Mouse (Mus musculus): ENCODE data around the gene Iqck.

The Iqck gene

DNA sequence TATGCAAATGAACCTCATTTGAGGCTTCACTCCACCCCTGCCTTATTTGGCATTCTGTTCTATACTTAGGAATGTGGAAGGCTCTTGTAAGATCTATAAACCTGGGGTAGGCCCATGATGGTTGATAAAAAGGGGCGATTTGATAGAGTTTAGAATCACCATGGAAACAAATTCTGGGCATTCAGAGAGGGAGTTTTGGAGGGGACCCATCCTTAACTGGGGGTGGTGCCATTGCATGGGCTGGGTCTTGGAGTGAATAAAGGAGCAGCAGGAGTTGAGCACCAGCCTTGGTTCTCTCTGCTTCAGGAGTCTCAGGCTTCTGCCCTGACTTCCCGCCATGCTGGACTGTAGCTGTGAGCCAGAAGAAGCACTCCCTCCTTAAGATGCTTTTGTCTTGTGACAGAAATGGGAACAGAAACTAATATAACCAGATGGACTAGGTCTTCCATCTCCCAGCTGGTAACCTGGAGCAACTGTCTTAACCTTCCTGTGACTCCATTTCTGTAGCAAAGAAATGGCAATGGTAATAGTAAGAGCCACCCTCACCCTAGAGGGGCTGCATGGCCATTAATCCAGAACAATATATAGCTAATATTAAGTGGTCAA, 93.2 kb downstream of the Iqck start:
- no peak for DNase-seq (ENCODE audit: low read depth, low spot score)

DNA sequence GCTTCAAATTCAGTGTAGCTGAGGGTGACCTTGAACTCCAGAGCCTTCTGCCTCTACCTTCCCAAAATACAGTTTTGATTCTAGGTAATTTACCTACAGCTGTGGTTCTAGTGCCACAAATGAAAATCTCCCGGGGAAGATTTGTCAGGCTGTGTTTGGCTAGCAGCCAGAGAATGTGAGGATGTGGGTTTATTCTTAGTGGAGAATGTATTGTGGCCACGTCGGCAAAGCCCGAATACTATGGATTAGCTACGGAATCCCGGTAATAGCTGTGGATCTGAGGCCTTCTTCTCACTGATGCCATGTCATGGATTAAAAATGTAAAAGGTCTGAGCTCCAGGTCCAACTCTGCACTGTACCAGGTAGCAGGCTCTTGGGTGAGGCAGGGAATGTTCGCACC, 94.2 kb downstream of the Iqck start:
- no peak for DNase-seq (ENCODE audit: low read depth, low spot score)

DNA sequence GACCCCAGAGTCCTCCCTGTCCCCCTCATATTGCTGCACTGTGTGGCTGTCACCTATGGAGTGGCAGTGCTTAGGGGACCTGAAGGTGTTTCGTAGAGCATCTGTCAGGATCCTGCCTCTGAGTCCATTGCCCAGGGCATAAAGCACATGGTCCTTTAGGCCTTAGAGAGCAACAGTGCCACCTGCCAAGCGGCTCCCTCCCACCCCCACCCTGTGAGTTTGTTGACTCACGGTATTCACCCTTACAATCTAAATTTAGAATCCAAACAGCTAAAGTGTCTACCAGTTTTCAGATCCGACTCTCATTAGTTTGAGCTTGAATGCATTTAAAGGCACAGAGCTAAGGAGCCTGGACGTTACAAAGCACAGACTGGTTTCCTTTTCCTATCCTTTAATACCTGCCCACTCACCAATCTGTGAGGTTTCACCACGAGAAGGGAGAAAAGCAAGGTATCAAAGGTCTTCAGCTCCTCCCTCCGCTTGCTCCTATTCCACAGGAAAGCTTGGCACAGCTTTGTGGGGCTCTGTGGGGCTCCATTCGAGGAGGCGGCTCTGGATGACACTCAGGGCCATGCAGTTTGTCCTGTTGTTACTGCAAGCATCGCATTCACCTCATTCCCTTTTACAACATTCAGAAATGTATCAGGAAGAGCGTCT, 98.2 kb downstream of the Iqck start:
- DNase-seq (ENCODE audit: low read depth, low spot score): no peak

DNA sequence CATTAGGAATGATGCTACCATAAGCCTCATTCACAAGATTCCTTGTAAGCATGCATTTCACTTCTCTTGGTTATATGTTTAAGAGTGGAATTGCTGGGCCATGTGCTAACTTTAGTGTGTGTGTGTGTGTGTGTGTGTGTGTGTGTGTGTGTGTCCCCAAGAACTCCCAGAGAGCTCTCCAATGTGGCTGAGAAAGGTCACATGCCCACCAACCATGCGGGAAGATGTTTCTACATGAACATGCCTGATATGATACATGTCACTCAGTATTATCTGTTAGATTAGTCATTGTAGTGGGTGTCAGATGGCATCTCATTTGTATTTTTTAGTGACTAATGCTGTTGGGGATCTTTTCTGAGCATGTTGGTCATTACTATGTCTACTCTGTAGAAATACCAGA, 99.4 kb downstream of the Iqck start:
- DNase-seq (ENCODE audit: low read depth, low spot score): no peak

DNA sequence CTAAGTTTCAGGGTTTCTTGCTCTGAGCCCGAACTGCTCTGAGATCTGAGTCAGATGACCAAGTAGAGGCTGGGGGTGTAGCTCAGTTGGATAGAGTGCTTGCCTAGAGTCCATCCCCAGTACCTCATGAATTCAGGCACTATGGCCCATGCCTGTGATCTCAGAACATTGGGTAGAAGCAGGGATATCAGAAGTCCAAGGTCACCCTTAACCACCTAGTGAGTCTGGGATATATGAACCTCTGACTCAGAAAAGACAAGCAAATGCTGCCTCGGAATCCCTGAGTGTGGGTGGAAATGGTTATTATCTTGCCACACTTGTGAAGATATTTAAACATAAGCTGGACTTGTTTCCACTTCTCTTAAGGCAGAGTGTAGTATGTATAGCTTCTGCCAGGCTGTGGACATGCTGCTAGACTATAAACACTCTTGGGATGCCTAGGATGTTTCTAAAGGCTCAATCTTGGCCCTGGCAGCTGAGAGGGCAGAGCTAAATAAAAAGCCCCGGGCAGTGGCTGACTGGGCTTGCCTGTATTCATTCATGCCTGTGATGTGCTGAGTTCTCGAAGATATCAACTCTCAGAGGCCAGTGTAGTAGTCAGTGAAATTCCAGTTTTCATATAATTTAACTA, 101.2 kb downstream of the Iqck start:
- DNase-seq (ENCODE audit: low read depth, low spot score): no peak

DNA sequence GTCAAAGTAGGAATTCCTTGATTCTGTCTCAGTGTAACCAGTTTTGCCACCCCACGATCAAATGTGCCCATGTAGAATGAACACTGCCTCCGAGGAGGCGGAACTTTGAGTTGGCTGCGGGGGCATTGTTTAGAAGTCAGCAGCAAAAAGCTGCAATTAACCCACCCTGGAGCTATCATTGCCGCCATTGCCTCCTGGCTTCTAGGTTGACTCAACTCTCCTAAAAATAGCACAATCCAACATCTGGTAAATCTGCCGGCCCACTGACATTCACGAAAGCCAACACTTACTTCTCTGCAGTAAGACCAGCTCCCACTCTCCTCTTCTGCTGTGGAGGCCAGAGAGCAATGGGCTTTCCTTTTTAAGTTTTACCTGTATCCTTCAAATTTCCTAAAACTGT, 103.7 kb downstream of the Iqck start:
- no peak for DNase-seq (ENCODE audit: low read depth, low spot score)

DNA sequence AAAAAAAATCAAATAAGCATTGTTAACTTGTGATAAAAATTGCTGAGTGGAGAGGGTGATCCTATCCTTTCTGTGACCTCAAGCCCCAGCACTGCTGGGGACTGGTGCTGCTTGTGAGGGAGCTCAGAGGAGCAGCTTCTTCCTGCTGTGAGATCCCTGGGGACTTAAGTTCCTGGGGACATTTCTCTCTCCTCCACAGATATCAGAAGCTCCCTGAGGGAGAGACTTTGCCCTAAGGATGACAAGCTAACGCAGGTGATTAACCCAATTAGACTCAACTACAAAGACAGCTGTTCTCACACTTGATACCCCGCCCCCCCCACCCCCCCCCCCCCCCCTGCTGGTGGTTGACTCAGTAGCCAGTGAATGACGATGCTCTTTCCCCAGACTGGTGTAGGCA, 109.2 kb downstream of the Iqck start:
- DNase-seq (ENCODE audit: low read depth, low spot score): no peak

DNA sequence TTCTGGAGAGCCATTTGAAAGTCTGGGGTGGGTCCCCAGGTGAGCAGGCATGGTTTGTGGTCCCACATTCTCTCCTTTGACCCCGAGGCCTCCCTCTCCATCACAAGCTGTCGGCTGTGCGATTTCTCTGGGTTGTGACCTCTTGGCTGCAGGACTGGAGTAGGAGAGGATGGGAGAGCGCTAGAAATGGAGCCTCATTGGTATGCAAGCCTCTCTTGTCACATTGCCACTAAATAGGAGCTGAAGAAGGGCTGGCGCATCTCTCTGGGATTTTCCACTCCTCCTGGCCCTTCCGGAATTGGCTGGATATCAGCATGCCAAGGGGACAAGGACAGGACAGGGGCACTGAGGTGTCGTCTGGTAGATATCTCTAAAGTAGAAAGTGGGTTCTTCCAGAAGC, 109.6 kb downstream of the Iqck start:
- DNase-seq (ENCODE audit: low read depth, low spot score): no peak

DNA sequence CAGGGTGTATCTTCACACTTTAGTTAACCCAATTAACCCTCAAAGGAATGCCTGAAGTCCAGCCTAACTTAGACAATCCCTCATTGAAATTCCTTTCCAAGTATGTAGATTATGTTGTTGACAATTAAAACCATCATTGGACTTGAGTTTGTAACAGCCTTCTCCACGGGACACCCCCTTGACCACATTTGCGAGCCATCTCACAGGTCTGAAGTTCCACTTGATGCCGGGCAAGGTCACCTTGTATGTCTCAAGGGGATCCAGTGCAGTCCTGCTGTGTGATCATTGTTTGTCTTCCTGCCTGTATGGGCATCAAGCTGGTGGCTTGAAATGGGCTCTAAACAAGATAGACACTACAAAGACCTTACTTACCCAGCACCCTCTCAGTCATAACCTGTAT, 113.3 kb downstream of the Iqck start:
- no peak for DNase-seq (ENCODE audit: low read depth, low spot score)

DNA sequence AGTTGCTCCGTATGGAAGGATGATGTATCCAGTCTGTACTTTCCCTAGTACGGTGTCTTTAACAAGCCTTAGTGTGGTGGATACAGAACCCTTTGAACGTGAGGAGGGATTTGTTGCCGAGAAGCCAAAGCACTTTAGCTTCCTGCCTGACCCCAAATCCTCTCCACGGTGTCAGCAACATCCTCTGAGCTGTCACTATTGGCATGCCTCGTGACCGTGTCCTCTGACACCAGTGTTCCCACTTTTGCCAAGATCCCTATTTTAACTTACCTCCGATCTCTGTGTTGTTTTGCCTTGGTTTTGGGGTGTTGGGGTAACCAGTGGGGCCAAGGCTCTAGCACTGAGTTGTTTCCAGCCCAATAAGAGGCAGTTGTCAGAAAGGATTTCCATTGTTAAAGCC, 115.9 kb downstream of the Iqck start:
- no peak for DNase-seq (ENCODE audit: low read depth, low spot score)

DNA sequence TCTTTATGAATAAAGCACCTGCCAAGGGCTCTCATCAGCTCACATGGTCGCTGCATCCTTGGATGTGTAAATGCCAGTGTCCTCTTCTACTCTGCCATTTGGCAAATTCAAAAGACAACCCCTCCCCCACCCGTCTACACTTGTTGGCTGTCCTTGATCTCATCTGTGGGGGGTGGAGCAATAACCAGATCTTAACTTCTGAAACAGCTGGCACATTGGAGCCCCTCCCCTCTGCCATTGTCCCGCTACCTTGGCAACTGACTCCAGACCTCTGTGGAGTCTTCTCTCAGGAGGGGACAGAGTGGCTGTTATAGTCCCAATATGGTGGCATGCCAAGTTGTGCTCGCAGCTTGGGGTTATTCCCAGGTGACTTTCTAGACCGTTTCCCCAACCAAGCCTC, 116.8 kb downstream of the Iqck start:
- DNase-seq (ENCODE audit: low read depth, low spot score): no peak

DNA sequence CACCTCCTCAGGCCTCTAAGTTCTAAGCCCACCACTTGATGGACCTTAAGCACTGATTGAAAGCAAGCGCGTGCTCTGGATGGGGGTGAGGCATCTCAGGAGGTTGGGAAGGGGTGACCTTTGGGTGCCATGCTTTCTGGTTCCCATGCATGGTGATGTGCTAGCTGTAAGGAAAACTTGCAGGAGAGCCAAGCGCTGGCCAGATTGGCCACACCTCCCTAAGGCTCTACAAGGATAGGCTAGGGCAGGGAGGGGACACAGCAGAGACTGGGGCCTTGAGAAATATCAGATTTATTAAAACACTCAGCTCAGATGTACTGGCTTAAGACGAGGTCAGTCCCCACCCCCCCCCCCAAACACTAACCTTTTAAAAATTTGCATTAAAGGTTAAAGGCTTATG, 117.8 kb downstream of the Iqck start:
- no peak for DNase-seq (ENCODE audit: low read depth, low spot score)

DNA sequence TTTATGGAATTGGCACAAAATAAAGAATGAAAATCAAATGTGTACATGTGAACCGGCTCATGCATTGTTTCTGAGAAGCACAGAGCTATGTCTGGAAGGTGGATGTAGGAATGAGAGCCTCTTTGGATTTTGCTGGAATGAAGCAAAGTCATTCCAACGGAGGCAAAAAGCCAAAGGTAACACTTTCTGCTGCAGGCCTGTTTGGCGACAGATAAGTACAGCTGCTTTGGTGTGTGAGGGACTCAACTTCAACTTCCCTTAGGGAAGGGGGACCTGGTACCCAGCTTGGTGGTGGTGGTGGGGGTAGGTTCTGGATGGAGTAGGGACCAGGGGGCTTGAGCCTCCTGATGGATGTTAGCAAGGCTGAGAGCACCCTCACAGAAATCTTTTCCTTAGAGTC, 120.3 kb downstream of the Iqck start:
- no peak for DNase-seq (ENCODE audit: low read depth, low spot score)

DNA sequence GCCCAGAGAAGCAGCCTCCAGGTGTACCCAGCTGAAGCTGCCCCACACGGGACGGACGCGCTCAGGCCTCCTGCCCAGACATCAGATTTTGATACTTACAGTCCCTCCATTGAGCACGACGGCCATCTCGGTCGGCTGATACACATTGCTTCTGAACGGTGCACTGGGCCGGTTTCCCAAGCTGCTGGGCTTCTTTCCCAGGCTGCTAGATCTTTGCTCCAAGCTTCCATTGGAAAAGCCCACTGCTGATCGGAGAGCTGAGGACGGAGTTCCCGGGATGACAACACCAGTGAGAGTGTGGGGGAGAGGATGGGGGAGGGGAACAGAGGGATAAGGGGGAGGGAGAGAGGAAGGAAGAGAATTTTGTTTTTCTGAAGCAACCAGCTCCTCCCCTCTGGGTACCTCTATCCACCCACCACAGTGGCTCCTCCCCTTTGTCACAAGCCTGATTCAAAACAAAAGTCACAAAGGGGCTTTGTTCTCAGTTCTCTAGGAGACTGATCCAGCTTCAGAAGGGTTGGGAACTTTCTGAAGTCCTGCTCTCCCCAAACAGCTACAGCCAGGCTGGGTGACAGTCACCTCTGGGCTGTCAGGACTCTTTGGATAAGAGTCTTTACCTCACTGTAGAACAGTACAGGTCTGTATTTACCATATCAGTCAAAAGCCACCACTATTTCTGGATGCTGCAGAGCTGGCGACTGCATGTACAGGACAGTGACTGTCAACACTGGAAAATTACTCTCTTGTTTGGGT, 121.0 kb downstream of the Iqck start:
- DNase-seq (ENCODE audit: low read depth, low spot score): no peak

DNA sequence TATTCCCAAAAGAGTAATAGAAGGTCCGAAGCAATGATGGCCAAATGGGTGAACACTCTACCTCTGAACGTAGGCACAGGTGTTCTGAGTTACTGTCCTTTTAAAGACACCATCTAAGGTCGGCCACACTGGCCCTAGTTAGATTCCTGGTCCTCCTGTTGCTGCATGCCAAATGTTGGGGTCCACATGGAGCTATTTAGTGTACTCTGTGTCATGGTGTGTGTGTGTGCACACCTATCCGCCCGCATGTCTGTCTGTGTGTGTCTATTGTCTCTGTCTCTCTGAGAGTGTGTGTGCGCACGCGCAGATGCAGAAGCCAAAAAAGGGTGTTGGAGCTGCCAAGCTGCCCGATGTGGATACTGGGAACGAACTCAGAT, 121.6 kb downstream of the Iqck start:
- DNase-seq (ENCODE audit: low read depth, low spot score): no peak

DNA sequence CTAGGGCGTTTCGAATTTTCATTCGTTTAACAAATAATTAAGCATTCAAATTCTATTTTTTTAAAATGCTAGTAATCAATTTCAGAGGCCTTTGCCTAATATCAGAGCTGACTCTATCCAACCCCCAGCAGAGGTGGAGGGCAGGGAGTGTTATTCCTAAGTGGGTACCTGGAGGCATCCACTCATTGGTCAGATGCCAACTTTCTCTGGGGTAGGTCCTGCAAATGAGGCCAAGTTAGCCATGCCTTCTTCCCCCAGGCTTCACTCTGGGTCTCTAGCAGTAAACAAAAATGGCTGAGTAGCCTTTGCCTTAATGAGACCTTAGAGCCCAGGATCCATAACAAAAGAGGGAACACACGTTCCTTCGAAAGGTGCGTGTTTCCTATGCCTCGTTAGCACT, 123.6 kb downstream of the Iqck start:
- no peak for DNase-seq (ENCODE audit: low read depth, low spot score)

DNA sequence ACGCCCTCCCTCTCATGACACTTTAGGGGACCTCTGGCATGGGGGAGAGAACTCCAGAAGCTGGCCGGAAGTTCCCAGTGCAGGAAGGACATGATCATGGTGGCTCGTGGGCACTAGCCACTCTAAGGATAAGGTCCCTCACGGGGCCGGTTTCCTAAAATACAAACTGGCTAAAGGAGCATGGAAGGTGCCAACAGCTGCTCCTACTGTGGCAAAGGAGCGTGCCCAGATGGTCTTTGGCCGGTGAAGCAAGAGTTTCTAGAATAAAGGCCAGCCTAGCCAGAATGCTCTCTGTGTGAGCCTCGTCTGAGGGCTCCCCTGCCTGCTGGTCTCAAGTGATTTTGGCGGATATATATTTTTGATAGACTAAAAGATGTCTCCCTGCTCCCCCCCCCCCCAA, 124.2 kb downstream of the Iqck start:
- no peak for DNase-seq (ENCODE audit: low read depth, low spot score)

DNA sequence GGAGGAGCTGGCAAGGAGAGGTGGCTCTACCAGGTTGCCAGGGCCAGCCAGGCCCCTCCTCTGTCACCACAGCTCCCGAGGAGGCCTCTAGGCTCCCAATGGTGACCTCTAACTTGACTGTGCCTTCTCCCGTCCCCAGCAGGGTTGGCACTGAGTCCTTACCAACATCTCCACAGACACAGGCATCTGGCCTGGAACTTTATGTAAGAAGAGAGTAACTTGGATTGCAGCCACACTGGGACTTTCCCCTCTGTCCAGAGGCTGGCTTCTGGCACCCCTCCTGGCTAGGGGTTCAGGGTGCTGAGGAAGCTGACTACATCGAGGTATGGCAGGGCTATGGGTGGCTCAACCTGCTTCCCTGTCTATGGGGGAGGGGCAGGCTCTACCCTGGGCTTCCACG, 125.8 kb downstream of the Iqck start:
- no peak for DNase-seq (ENCODE audit: low read depth, low spot score)

DNA sequence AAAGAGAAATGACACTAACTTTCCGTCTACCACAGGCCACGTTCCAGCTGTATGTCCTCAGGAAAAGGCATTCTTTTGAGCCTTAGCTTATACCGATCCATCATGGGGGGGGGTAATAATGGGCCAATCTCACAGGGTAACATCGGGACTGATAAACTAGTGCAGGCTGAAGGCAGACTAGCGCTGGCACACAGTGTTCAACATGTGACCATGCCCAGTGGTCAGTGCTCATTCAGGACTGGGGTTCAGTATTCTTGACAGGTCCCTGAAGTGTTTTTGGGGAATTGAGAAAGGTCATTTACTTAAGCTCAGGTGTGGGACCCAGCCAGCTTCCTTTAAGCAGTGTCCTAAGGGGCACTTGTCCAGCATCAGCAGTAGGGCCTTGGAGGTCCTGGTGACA, 126.3 kb downstream of the Iqck start:
- no peak for DNase-seq (ENCODE audit: low read depth, low spot score)

DNA sequence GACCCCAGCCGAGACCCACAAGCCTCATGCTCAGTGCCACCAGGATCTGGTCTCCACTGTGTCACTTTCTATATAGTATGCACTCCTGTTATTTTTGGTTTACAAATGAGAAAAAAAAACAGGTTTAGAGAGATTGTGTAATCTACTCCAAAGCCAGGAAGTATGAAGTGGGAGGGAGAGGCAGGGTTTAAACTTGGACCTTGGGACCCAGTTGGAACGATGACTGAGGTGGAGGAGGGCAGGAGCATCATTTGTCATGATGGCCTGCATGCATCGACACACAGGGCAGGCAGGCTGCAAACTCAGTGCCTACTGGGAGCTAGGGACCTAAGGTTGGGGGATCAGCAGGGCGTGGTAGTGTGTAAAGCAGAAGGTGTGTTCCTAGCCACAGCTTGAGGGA, 127.0 kb downstream of the Iqck start:
- no peak for DNase-seq (ENCODE audit: low read depth, low spot score)

DNA sequence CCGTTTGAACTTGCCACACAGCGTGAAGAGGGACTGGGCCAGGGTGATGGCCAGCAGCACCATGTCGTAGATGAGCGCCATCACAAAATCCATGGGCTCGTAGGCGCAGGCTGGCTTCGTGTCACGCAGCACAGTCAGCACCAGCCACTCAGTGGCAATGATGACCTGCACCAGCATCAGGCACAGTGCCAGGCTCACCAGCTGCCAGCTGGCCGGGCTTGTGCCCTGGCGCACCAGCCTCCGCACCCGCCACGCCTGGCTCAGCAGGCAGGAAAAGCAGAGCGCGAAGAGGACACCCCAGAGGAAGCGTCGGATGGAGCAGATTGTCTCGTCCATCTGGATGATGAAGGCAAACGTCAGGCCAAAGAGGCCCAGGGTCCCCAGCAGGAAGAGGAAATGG, 128.4 kb downstream of the Iqck start:
- DNase-seq (ENCODE audit: low read depth, low spot score): no peak

DNA sequence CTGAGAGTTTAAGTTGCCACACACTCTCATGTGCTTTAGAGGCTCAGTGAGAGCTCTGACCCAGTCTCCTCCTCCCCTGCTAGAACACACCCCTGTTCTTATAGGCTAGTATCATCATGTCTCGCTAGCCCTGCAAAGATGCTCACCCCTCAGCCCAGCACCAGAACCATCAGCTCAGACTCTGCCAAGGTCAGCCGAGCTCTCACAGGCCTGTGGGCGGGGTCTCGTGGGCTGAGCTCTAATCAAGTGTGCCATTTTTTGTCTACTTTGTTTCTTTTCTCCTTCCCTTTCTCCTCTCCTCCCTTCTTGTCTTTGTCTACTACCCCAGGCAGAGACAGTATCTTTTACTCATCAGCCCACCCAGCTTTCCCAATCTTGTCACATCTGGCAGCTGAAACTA, 130.2 kb downstream of the Iqck start:
- DNase-seq (ENCODE audit: low read depth, low spot score): no peak

DNA sequence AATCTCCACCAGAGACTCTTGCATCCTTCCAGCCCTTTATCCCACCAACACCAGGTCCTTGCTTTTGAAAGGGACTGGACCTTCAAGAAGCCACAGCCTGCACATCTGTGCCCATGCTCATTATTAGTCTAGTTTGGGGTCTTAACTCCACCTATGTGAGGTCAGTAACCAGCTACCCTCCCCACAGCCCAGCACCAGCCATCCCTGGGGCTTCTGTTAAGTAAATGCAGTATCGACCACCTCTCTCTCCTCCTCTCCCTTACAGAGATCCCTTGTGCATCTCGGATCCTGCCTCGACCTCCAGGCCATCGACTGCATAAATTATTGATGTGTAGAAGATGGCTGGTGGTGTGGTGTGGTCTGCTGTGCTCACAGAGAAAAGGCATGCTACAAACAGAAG, 130.8 kb downstream of the Iqck start:
- no peak for DNase-seq (ENCODE audit: low read depth, low spot score)

Measured in WW6 (cell line).